Mouse (Mus musculus) hindbrain, embryonic 11.5 days (tissue): ENCODE measurements around the gene Psap. TPM values are rescaled to one million over a fixed set of nuclear protein-coding genes. Genes with fewer than 3 reads are reported as not detected.

Source experiments
- ATAC-seq: fragments of 200-750 bp; cut with Nextera tagmentation; 2 replicates; pipeline ENCODE4 v1.8.0; 2017; ENCODE audit warnings: mild to moderate bottlenecking, moderate TSS enrichment, moderate library complexity; ENCODE audit not compliant: low FRiP score
- DNase-seq: peaks from one replicate; pipeline ENCODE4 v3.0.0-alpha.2; 2015; ENCODE audit warnings: low spot score
- H3K27ac ChIP-seq: fragments of 300-500 bp; sonication (generic); 2 replicates; pipeline ENCODE4 v1.5.1; 2014; ENCODE audit warnings: mild to moderate bottlenecking, low read depth, low read length
- H3K27me3 ChIP-seq: fragments of 300-500 bp; sonication (generic); 2 replicates; pipeline ENCODE4 v1.6.1; 2014; ENCODE audit warnings: mild to moderate bottlenecking, low read length, moderate library complexity, mixed read lengths; ENCODE audit not compliant: control insufficient read depth, insufficient read depth
- H3K36me3 ChIP-seq: fragments of 300-500 bp; sonication (generic); 2 replicates; pipeline ENCODE4 v1.6.1; 2014; ENCODE audit warnings: mild to moderate bottlenecking, low read length, moderate library complexity, mixed read lengths; ENCODE audit not compliant: control insufficient read depth, insufficient read depth
- H3K4me1 ChIP-seq: fragments of 300-500 bp; sonication (generic); replicated peaks from 2 replicates; pipeline ENCODE4 v1.6.1; 2014; ENCODE audit warnings: low read length, mixed read lengths; ENCODE audit not compliant: control insufficient read depth, insufficient read depth
- H3K4me2 ChIP-seq: fragments of 300-500 bp; sonication (generic); replicated peaks from 2 replicates; pipeline ENCODE4 v1.6.1; 2014; ENCODE audit warnings: mild to moderate bottlenecking, low read depth, low read length
- H3K4me3 ChIP-seq: fragments of 300-500 bp; sonication (generic); 2 replicates; pipeline ENCODE4 v1.5.1; 2014; ENCODE audit warnings: low read depth, low read length
- H3K9ac ChIP-seq: fragments of 300-500 bp; sonication (generic); 2 replicates; pipeline ENCODE4 v1.6.1; 2014; ENCODE audit warnings: low read depth, low read length
- H3K9me3 ChIP-seq: fragments of 300-500 bp; sonication (generic); 2 replicates; pipeline ENCODE4 v1.6.1; 2016; ENCODE audit warnings: low read length; ENCODE audit not compliant: control insufficient read depth
- WGBS: fragments of 180-500 bp; shearing (Covaris S2); extraction: QIAGEN DNeasy Blood & Tissue Kit; methylation state at CpG from one replicate; pipeline ENCODE4 v1.1.7; 2014; 5-methylcytosine and 5-hydroxymethylcytosine counted together
- polyA plus RNA-seq: library from polyadenylated mRNA; unstranded; fragments of >200 nt; fragmentation: Nextera tagmentation; extraction: Ambion mirVana; gene quantifications from 2 replicates; pipeline ENCODE4 v1.2.1, GENCODE M21; 2014

Gene Psap
- polyA plus RNA-seq, 1 experiment from 2014 or later = 85.7 TPM

- WGBS = 86% methylated on average over 17 of the region's 17 CpGs
- Histone ChIP-seq H3K9me3 (no peaks in the 10 kb centered on the region), H3K27ac (no peak overlapping the region), H3K36me3 (peaks cover 12% of the 10 kb centered on the region; the same call in 1 of the 2 replicates), H3K4me1 (no peaks in the 10 kb centered on the region), H3K4me3 (no peak overlapping the region), H3K27me3 (no peaks in the 10 kb centered on the region), H3K9ac (no peak overlapping the region), H3K4me2 (no peak overlapping the region)
- DNase-seq (no peak), ATAC-seq (no peak)
Observed at GRCm38 (mm10) chr10:60303419-60303818, 26.0 kb downstream of the Psap start.

GRCm38 (mm10) chr10:60304854-60305628 lies 27.6 kb downstream of the Psap start:
- H3K27ac ChIP-seq = no peak overlapping the region
- H3K4me2 ChIP-seq = no peak overlapping the region
- peak; percentile 75 for ATAC-seq
- 59% methylated on average over 15 of the region's 15 CpGs for WGBS
- peak; percentile 90 for DNase-seq
- H3K4me1 ChIP-seq = no peaks in the 10 kb centered on the region
- H3K4me3 ChIP-seq = no peak overlapping the region
- H3K27me3 ChIP-seq = no peaks in the 10 kb centered on the region
- H3K9me3 ChIP-seq = no peaks in the 10 kb centered on the region
- peaks cover 7% of the 10 kb centered on the region; the same call in 1 of the 2 replicates for H3K36me3 ChIP-seq
- no peak overlapping the region for H3K9ac ChIP-seq

DNA sequence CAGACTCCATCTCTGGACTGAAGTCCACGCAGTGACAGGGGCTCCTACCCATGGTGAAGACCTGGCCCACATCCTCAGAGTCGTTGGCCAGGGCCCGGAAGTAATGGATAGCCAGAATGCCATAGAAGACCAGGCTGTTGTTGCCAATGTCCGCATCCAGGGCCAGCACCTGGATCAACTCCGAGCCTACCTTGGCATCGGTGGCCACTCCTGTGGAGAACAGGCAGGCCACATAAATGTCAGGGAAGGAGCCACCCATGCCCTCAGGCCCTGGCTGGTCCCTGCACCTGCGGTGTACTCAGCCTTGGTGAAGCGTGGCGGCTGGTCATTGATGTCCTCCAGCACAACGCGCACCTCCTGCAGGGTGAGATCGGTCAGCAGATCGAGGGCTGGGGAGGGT lies 33.2 kb downstream of the Psap start:
- Histone ChIP-seq H3K4me1 (no peaks in the 10 kb centered on the region), H3K9ac (no peak overlapping the region), H3K27ac (no peak overlapping the region), H3K27me3 (no peaks in the 10 kb centered on the region), H3K4me3 (no peak overlapping the region), H3K9me3 (no peaks in the 10 kb centered on the region), H3K36me3 (no peaks in the 10 kb centered on the region), H3K4me2 (no peak overlapping the region)
- ATAC-seq (no peak), DNase-seq (no peak)
- WGBS = 90% methylated on average over 13 of the region's 13 CpGs

DNA sequence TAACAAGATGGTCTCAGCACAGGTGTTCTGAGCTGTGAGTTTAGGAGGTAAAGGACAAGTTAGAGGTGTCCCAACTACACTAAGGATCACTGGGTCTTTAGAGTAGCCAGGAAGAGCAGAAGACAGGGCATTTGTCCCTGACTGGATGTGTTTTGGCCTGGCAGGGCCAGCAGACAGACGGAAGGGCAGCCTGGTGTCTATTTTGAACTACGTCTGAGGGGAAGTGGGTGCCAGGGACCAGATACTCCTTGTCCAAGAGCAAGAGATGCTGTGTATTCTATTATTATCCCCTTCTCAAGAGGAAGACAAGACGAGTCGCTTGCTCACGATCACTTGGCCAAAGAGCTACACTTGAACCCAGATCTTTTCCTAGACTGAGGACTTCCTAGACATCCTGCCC lies 36.2 kb downstream of the Psap start:
- no peak for DNase-seq
- Histone ChIP-seq H3K27me3 (no peaks in the 10 kb centered on the region), H3K36me3 (no peaks in the 10 kb centered on the region), H3K4me3 (no peak overlapping the region), H3K9me3 (no peaks in the 10 kb centered on the region), H3K9ac (no peak overlapping the region), H3K4me1 (no peaks in the 10 kb centered on the region), H3K4me2 (no peak overlapping the region), H3K27ac (no peak overlapping the region)
- no peak for ATAC-seq
- WGBS = 91% methylated on average over 5 of the region's 5 CpGs

DNA sequence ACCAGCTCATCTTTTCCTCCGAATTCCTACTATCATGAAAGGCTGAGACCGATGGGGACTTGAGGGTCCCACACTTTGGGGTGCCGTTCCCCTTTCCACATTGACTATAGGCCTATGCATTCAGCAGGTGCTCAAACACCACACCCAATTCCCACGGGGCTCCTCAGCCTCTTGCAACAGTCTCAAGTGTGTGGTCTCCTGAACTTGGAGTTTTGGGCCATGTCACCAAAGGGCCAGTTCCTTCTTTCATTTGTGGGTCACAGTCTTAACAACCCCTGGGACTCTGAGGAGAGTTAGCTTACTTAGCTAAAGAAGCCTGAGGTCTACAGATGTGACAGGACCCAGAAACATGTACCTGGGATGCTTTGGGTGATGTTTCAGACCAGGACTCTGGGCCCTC lies 38.7 kb downstream of the Psap start:
- Histone ChIP-seq H3K4me3 (no peak overlapping the region), H3K4me1 (no peaks in the 10 kb centered on the region), H3K27ac (no peak overlapping the region), H3K9me3 (no peaks in the 10 kb centered on the region), H3K4me2 (no peak overlapping the region), H3K36me3 (no peaks in the 10 kb centered on the region), H3K27me3 (no peaks in the 10 kb centered on the region), H3K9ac (no peak overlapping the region)
- WGBS = 91% methylated on average over 4 of the region's 4 CpGs
- DNase-seq (no peak), ATAC-seq (no peak)

- no peak overlapping the region for H3K9ac ChIP-seq
- 88% methylated on average over 11 of the region's 11 CpGs for WGBS
- H3K27ac ChIP-seq = no peak overlapping the region
- H3K4me2 ChIP-seq = no peak overlapping the region
- no peaks in the 10 kb centered on the region for H3K36me3 ChIP-seq
- no peaks in the 10 kb centered on the region for H3K4me1 ChIP-seq
- no peaks in the 10 kb centered on the region for H3K27me3 ChIP-seq
- DNase-seq = no peak
- no peak for ATAC-seq
- H3K9me3 ChIP-seq = no peaks in the 10 kb centered on the region
- H3K4me3 ChIP-seq = no peak overlapping the region
Observed at GRCm38 (mm10) chr10:60328963-60329650, 51.7 kb downstream of the Psap start.

GRCm38 (mm10) chr10:60334583-60334982 lies 57.2 kb downstream of the Psap start:
- 84% methylated on average over 7 of the region's 7 CpGs for WGBS
- Histone ChIP-seq H3K27me3 (no peaks in the 10 kb centered on the region), H3K4me3 (no peak overlapping the region), H3K4me2 (no peak overlapping the region), H3K9me3 (no peaks in the 10 kb centered on the region), H3K4me1 (no peaks in the 10 kb centered on the region), H3K9ac (no peak overlapping the region), H3K36me3 (no peaks in the 10 kb centered on the region), H3K27ac (no peak overlapping the region)
- ATAC-seq (no peak), DNase-seq (no peak)

GRCm38 (mm10) chr10:60335021-60335420 lies 57.6 kb downstream of the Psap start:
- no peak for DNase-seq
- no peaks in the 10 kb centered on the region for H3K36me3 ChIP-seq
- no peak for ATAC-seq
- H3K27ac ChIP-seq = no peak overlapping the region
- WGBS = 92% methylated on average over 4 of the region's 4 CpGs
- no peaks in the 10 kb centered on the region for H3K4me1 ChIP-seq
- no peaks in the 10 kb centered on the region for H3K9me3 ChIP-seq
- H3K4me2 ChIP-seq = no peak overlapping the region
- no peak overlapping the region for H3K9ac ChIP-seq
- H3K27me3 ChIP-seq = no peaks in the 10 kb centered on the region
- no peak overlapping the region for H3K4me3 ChIP-seq

DNA sequence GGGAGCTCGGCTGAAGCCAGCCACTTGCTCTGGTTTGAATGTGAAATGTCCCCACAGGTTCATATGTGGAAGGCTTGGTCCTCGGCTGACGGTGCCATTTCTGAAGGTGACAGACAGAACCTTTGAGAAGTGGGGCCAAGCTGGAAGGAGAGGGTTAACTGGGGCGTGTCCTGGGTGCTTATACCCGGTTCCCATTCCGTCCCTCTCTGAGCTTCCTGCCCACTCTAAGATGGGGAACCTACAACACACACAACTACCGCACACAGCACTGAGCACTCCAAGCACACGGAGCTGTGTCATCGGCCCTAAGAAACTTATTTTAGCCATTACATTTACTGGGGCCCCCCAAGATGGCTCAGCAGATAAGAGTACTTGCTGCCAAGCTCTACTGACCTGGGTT lies 64.1 kb downstream of the Psap start:
- WGBS = 84% methylated on average over 9 of the region's 9 CpGs
- H3K9me3 ChIP-seq = no peaks in the 10 kb centered on the region
- no peak for ATAC-seq

More for the DNA sequence above, 64.1 kb downstream of the Psap start:
- no peak for DNase-seq
- H3K4me2 ChIP-seq = no peak overlapping the region
- H3K27ac ChIP-seq = no peak overlapping the region
- H3K4me1 ChIP-seq = no peaks in the 10 kb centered on the region; the same call in 1 of the 2 replicates
- no peaks in the 10 kb centered on the region for H3K36me3 ChIP-seq
- no peak overlapping the region for H3K9ac ChIP-seq
- 0 out of 2 replicates have a peak, but pooled peaks cover 4% of the 10 kb centered on the region for H3K27me3 ChIP-seq
- no peak overlapping the region for H3K4me3 ChIP-seq
